ENCODE assay signal across 15 mouse cellular contexts in the genomic region with DNA sequence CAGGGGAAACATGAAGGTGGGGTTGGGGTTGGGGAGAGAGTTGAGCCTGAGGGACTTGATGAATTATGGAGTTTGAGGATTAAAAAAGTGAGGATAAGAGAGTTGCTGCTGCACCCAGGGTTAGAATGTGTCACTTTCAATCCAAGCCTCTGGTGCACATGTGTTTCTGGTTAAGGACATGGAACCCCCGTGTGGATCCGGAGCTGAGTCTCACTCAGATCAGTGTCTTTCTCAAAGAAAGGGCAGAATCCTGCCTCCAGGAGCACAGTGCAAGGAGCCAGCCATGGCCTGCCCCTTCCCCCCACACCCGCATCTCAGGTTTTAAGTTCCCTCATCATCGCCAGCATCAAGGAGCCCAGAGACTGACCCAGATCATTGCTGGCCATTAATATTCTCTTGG.
DNase-seq lines count a peak whose midpoint lies in the region; ATAC-seq and TF ChIP-seq lines count a peak whose summit lies in the region.
"Had no signal": no experiment of that assay in that cellular context is flagged by ENCODE, and none has a peak within 500 bp of the region (broad histone marks: within the 10 kb centered on the region; RNA-seq: fewer than 3 reads in every experiment).

No protein-coding gene starts in this region.

- H3K4me1 ChIP-seq in forebrain, embryonic 10.5 days = peaks cover 30% of the 10 kb centered on the region
- H3K4me1 ChIP-seq in forebrain, postnatal 0 days (ENCODE audit: insufficient read depth) = no peaks in the 10 kb centered on the region
- peaks cover 24% of the 10 kb centered on the region for H3K4me1 ChIP-seq in forebrain, embryonic 14.5 days (ENCODE audit: control insufficient read depth, insufficient read depth, low read length)
- peaks cover 22% of the 10 kb centered on the region for H3K4me1 ChIP-seq in limb, embryonic 10.5 days
- no peaks in the 10 kb centered on the region for H3K4me1 ChIP-seq in intestine, postnatal 0 days (replicated peaks; ENCODE audit: control insufficient read depth, insufficient read depth, low read length)

- no peaks in the 10 kb centered on the region for H3K36me3 ChIP-seq in forebrain, embryonic 10.5 days (replicated peaks)
- H3K36me3 ChIP-seq in forebrain, postnatal 0 days (ENCODE audit: insufficient read depth) = no peaks in the 10 kb centered on the region
- peaks cover 10% of the 10 kb centered on the region for H3K36me3 ChIP-seq in forebrain, embryonic 14.5 days (ENCODE audit: control insufficient read depth, insufficient read depth, low read length)
- no peaks in the 10 kb centered on the region for H3K36me3 ChIP-seq in limb, embryonic 10.5 days
- no peaks in the 10 kb centered on the region for H3K36me3 ChIP-seq in intestine, postnatal 0 days (ENCODE audit: control insufficient read depth, insufficient read depth)

- DNase-seq in forebrain, embryonic 10.5 days (ENCODE audit: extremely low spot score, low spot score) = peak; percentile 20
- no peak for DNase-seq in forebrain, postnatal 0 days
- peak; percentile 70 for DNase-seq in embryo, embryonic 11 days
- DNase-seq in forebrain, embryonic 14.5 days (ENCODE audit: low spot score) = no peak
- peak; percentile 35 for DNase-seq in limb, embryonic 10.5 days (ENCODE audit: low spot score)
- no peak for DNase-seq in MN1 (ENCODE audit: low spot score)
- DNase-seq in layer of hippocampus, postnatal 14 days (ENCODE audit: low spot score in 2 of 2) = no peak
- DNase-seq: cerebellum, postnatal 10 days; kidney, adult 11 months; kidney, postnatal 10 days; liver; lung, adult 18-20 months had no signal

- no peak for ATAC-seq in forebrain, postnatal 0 days
- ATAC-seq in forebrain, embryonic 14.5 days = no peak
- no peak for ATAC-seq in intestine, postnatal 0 days
- ATAC-seq: Patski had no signal

- WGBS in forebrain, embryonic 10.5 days = 55% methylated on average over 4 of the region's 4 CpGs
- 48% methylated on average over 4 of the region's 4 CpGs for WGBS in forebrain, postnatal 0 days
- WGBS in forebrain, embryonic 14.5 days = 61% methylated on average over 4 of the region's 4 CpGs
- 16% methylated on average over 4 of the region's 4 CpGs for WGBS in limb, embryonic 10.5 days
- 83% methylated on average over 4 of the region's 4 CpGs for WGBS in intestine, postnatal 0 days

- no peaks in the 10 kb centered on the region for H3K27me3 ChIP-seq in forebrain, embryonic 10.5 days (ENCODE audit: poor library complexity, severe bottlenecking)
- H3K27me3 ChIP-seq in forebrain, postnatal 0 days (ENCODE audit: insufficient read depth, low read length) = no peaks in the 10 kb centered on the region
- no peaks in the 10 kb centered on the region for H3K27me3 ChIP-seq in forebrain, embryonic 14.5 days (replicated peaks; ENCODE audit: control insufficient read depth, insufficient read depth, low read length)
- no peaks in the 10 kb centered on the region for H3K27me3 ChIP-seq in limb, embryonic 10.5 days (ENCODE audit: low read depth, poor library complexity, severe bottlenecking)
- H3K27me3 ChIP-seq in intestine, postnatal 0 days (replicated peaks; ENCODE audit: control insufficient read depth, insufficient read depth, low read length) = no peaks in the 10 kb centered on the region
- H3K27me3 ChIP-seq: Patski had no signal

- H3K9ac ChIP-seq in forebrain, postnatal 0 days = no peak overlapping the region
- H3K9ac ChIP-seq in forebrain, embryonic 14.5 days (ENCODE audit: low read length) = 0 out of 2 replicates have a peak overlapping the region, but pooled peaks have one; percentile 18
- H3K9ac ChIP-seq in intestine, postnatal 0 days (ENCODE audit: low read depth, low read length) = no peak overlapping the region

- no peak overlapping the region for H3K4me2 ChIP-seq in forebrain, postnatal 0 days (ENCODE audit: low read depth)
- no peak overlapping the region for H3K4me2 ChIP-seq in forebrain, embryonic 14.5 days (ENCODE audit: low read length)
- no peak overlapping the region for H3K4me2 ChIP-seq in intestine, postnatal 0 days (replicated peaks; ENCODE audit: low read depth)

- no peak for TF ChIP-seq CTCF in forebrain, postnatal 0 days (IDR thresholded peaks at IDR 0.05; ENCODE audit: low read depth)
- TF ChIP-seq CTCF in intestine, postnatal 0 days (IDR thresholded peaks at IDR 0.05; ENCODE audit: low read depth) = no peak

- H3K4me3 ChIP-seq in forebrain, embryonic 10.5 days = no peak overlapping the region
- H3K4me3 ChIP-seq in forebrain, postnatal 0 days (ENCODE audit: low read depth, low read length) = no peak overlapping the region
- no peak overlapping the region for H3K4me3 ChIP-seq in forebrain, embryonic 14.5 days (ENCODE audit: low read depth, low read length)
- H3K4me3 ChIP-seq in limb, embryonic 10.5 days = no peak overlapping the region
- no peak overlapping the region for H3K4me3 ChIP-seq in intestine, postnatal 0 days (ENCODE audit: low read depth, low read length)

- no peak overlapping the region for H3K27ac ChIP-seq in forebrain, embryonic 10.5 days
- no peak overlapping the region for H3K27ac ChIP-seq in forebrain, postnatal 0 days (ENCODE audit: low read depth, low read length)
- no peak overlapping the region; the same call in 1 of the 2 replicates for H3K27ac ChIP-seq in forebrain, embryonic 14.5 days (ENCODE audit: low read depth, low read length)
- no peak overlapping the region for H3K27ac ChIP-seq in limb, embryonic 10.5 days
- no peak overlapping the region for H3K27ac ChIP-seq in intestine, postnatal 0 days (ENCODE audit: low read depth, low read length)
- H3K27ac ChIP-seq: macrophage had no signal

- no peaks in the 10 kb centered on the region for H3K9me3 ChIP-seq in forebrain, embryonic 10.5 days
- H3K9me3 ChIP-seq in forebrain, postnatal 0 days (ENCODE audit: low read length) = no peaks in the 10 kb centered on the region
- no peaks in the 10 kb centered on the region for H3K9me3 ChIP-seq in forebrain, embryonic 14.5 days (replicated peaks; ENCODE audit: control insufficient read depth, low read length)
- no peaks in the 10 kb centered on the region for H3K9me3 ChIP-seq in limb, embryonic 10.5 days (replicated peaks)
- no peaks in the 10 kb centered on the region for H3K9me3 ChIP-seq in intestine, postnatal 0 days (ENCODE audit: control insufficient read depth)

Comparison
In these comparisons a context has a peak if more than half of its experiments do, and no peak if none do; other contexts are left out.
1. DNase-seq: peak in forebrain, embryonic 10.5 days (single experiment), embryo, embryonic 11 days (single experiment) and limb, embryonic 10.5 days (single experiment); none in forebrain, postnatal 0 days (single experiment), forebrain, embryonic 14.5 days (single experiment), MN1 (single experiment) and layer of hippocampus, postnatal 14 days (0 of 2).